Mouse (Mus musculus): ENCODE data around the gene 4833423E24Rik. TPM values are rescaled to one million over a fixed set of nuclear protein-coding genes. Genes with fewer than 3 reads are reported as not detected.
A peak's percentile ranks its signal among the peaks of the same experiment; 100 is the strongest.

4833423E24Rik gene
- total RNA-seq (2015) (not detected in 2 replicates), total RNA-seq (2017) (not detected in 2 replicates)

- ATAC-seq (ENCODE audit: poor library complexity, severe bottlenecking), result no peak
These were observed at the start of gene 4833423E24Rik for GRCm38 (mm10) chr2:85518879-85519278. Gene 4833423E24Rik (minus strand): TSS chr2:85519024.

GRCm38 (mm10) chr2:85561187-85561586 lies 42.4 kb upstream of the 4833423E24Rik start:
- peak; percentile 72 for ATAC-seq (ENCODE audit: poor library complexity, severe bottlenecking)

- no peak for ATAC-seq (ENCODE audit: poor library complexity, severe bottlenecking)
These were observed 41.4 kb upstream of the 4833423E24Rik start for GRCm38 (mm10) chr2:85560226-85560625.

GRCm38 (mm10) chr2:85554806-85555205 lies 36.0 kb upstream of the 4833423E24Rik start:
- no peak for ATAC-seq (ENCODE audit: poor library complexity, severe bottlenecking)

GRCm38 (mm10) chr2:85533934-85534333 lies 15.1 kb upstream of the 4833423E24Rik start:
- no peak for ATAC-seq (ENCODE audit: poor library complexity, severe bottlenecking)

GRCm38 (mm10) chr2:85532082-85532778 lies 13.4 kb upstream of the 4833423E24Rik start:
- no peak for ATAC-seq (ENCODE audit: poor library complexity, severe bottlenecking)

- ATAC-seq (ENCODE audit: poor library complexity, severe bottlenecking), result no peak
These were observed 4.2 kb upstream of the 4833423E24Rik start for GRCm38 (mm10) chr2:85522859-85523489.

- no peak for ATAC-seq (ENCODE audit: poor library complexity, severe bottlenecking)
These were observed 532 bp downstream of the 4833423E24Rik start for GRCm38 (mm10) chr2:85518292-85518691.

GRCm38 (mm10) chr2:85510376-85510775 lies 8.4 kb downstream of the 4833423E24Rik start:
- no peak for ATAC-seq (ENCODE audit: poor library complexity, severe bottlenecking)

- no peak for ATAC-seq (ENCODE audit: poor library complexity, severe bottlenecking)
These were observed 28.4 kb downstream of the 4833423E24Rik start for GRCm38 (mm10) chr2:85490396-85490795.

- ATAC-seq (ENCODE audit: poor library complexity, severe bottlenecking), result no peak
These were observed 52.0 kb downstream of the 4833423E24Rik start for GRCm38 (mm10) chr2:85466801-85467325.

GRCm38 (mm10) chr2:85443539-85443938 lies 75.3 kb downstream of the 4833423E24Rik start, which contains the start of gene Olfr995:
Gene Olfr995 (minus strand): TSS chr2:85443639.
- ATAC-seq (ENCODE audit: poor library complexity, severe bottlenecking), result no peak

GRCm38 (mm10) chr2:85442546-85442945 lies 76.3 kb downstream of the 4833423E24Rik start:
- no peak for ATAC-seq (ENCODE audit: poor library complexity, severe bottlenecking)

- no peak for ATAC-seq (ENCODE audit: poor library complexity, severe bottlenecking)
These were observed 82.5 kb downstream of the 4833423E24Rik start, which contains the start of gene Olfr994 for GRCm38 (mm10) chr2:85436351-85436750. Gene Olfr994 (minus strand): TSS chr2:85436451.

Other genes with a start within 250 kb of the 4833423E24Rik start
- gene Olfr987, start 179.7 kb downstream of the 4833423E24Rik start, total RNA-seq (2015), result not detected in 2 replicates
- not detected in 2 replicates for gene Olfr987, start 179.7 kb downstream of the 4833423E24Rik start, total RNA-seq (2017)
- not detected in 2 replicates for gene Olfr988, start 155.8 kb downstream of the 4833423E24Rik start, total RNA-seq (2015)
- not detected in 2 replicates for gene Olfr988, start 155.8 kb downstream of the 4833423E24Rik start, total RNA-seq (2017)
- not detected in 2 replicates for gene Olfr992, start 109.6 kb downstream of the 4833423E24Rik start, total RNA-seq (2015)
- not detected in 2 replicates for gene Olfr992, start 109.6 kb downstream of the 4833423E24Rik start, total RNA-seq (2017)
- not detected in 2 replicates for gene Olfr993, start 104.1 kb downstream of the 4833423E24Rik start, total RNA-seq (2015)
- gene Olfr993, start 104.1 kb downstream of the 4833423E24Rik start, total RNA-seq (2017), result not detected in 2 replicates
- gene Olfr994, start 82.6 kb downstream of the 4833423E24Rik start, total RNA-seq (2015), result not detected in 2 replicates
- gene Olfr994, start 82.6 kb downstream of the 4833423E24Rik start, total RNA-seq (2017), result not detected in 2 replicates
- not detected in 2 replicates for gene Olfr995, start 75.4 kb downstream of the 4833423E24Rik start, total RNA-seq (2015)
- gene Olfr995, start 75.4 kb downstream of the 4833423E24Rik start, total RNA-seq (2017), result not detected in 2 replicates
- not detected in 2 replicates for gene Olfr996, start 60.2 kb upstream of the 4833423E24Rik start, total RNA-seq (2015)
- gene Olfr996, start 60.2 kb upstream of the 4833423E24Rik start, total RNA-seq (2017), result not detected in 2 replicates
- not detected in 2 replicates for gene Olfr998, start 69.9 kb upstream of the 4833423E24Rik start, total RNA-seq (2015)
- gene Olfr998, start 69.9 kb upstream of the 4833423E24Rik start, total RNA-seq (2017), result not detected in 2 replicates
- gene Olfr1000, start 92.9 kb upstream of the 4833423E24Rik start, total RNA-seq (2015), result not detected in 2 replicates
- gene Olfr1000, start 92.9 kb upstream of the 4833423E24Rik start, total RNA-seq (2017), result not detected in 2 replicates
- gene Olfr1002, start 131.7 kb upstream of the 4833423E24Rik start, total RNA-seq (2015), result not detected in 2 replicates
- not detected in 2 replicates for gene Olfr1002, start 131.7 kb upstream of the 4833423E24Rik start, total RNA-seq (2017)
- not detected in 2 replicates for gene Olfr154, start 145.4 kb upstream of the 4833423E24Rik start, total RNA-seq (2015)
- gene Olfr154, start 145.4 kb upstream of the 4833423E24Rik start, total RNA-seq (2017), result not detected in 2 replicates
- gene Olfr1006, start 159.7 kb upstream of the 4833423E24Rik start, total RNA-seq (2015), result not detected in 2 replicates
- gene Olfr1006, start 159.7 kb upstream of the 4833423E24Rik start, total RNA-seq (2017), result not detected in 2 replicates
- gene Olfr1008, start 170.4 kb upstream of the 4833423E24Rik start, total RNA-seq (2015), result not detected in 2 replicates
- gene Olfr1008, start 170.4 kb upstream of the 4833423E24Rik start, total RNA-seq (2017), result not detected in 2 replicates
- gene Olfr1009, start 196.4 kb upstream of the 4833423E24Rik start, total RNA-seq (2015), result not detected in 2 replicates
- gene Olfr1009, start 196.4 kb upstream of the 4833423E24Rik start, total RNA-seq (2017), result not detected in 2 replicates
- not detected in 2 replicates for gene Olfr1012, start 243.7 kb upstream of the 4833423E24Rik start, total RNA-seq (2015)
- not detected in 2 replicates for gene Olfr1012, start 243.7 kb upstream of the 4833423E24Rik start, total RNA-seq (2017)
- gene Olfr1013, start 248.1 kb upstream of the 4833423E24Rik start, total RNA-seq (2015), result not detected in 2 replicates
- not detected in 2 replicates for gene Olfr1013, start 248.1 kb upstream of the 4833423E24Rik start, total RNA-seq (2017)